Mouse (Mus musculus): Measurements from ENCODE around the gene Prkd2. TPM values are rescaled to one million over a fixed set of nuclear protein-coding genes. Genes with fewer than 3 reads are reported as not detected.

Prkd2 gene
- polyA plus RNA-seq, 1 experiment from 2014 or later: 19.7 TPM

DNA sequence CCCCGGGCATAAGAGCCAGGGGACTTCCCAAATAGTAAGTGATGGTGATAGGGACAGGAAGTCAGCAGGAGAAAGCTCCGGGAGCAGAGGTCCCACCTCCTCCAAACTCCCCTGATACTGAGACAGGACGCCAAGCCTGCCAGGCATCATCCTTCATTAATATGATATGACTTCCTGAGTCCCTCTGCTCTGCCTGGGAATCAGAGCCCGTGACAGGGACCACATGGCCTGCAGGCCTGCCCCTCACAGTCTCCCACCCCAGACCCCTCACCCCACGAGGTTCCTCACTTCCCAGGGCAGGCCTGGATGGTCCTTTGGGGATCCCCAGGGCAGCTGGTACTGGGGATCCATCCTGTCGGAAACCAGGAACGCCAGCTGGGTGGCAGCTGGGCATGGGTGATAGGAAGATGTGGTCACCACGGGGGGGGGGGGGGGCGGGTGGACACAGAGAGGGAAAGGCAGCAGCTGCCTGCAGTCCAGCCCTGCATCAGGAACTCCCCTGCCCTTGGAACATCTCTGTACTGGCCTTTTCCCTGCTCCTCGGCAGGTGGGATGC lies 61.5 kb downstream of the Prkd2 start:
- Histone ChIP-seq H3K9me3 (no peaks in the 10 kb centered on the region), H3K4me2 (no peak overlapping the region), H3K36me3 (no peaks in the 10 kb centered on the region), H3K4me3 (no peak overlapping the region), H3K27ac (no peak overlapping the region), H3K27me3 (no peaks in the 10 kb centered on the region; the same call in 1 of the 2 replicates), H3K4me1 (peaks cover 32% of the 10 kb centered on the region), H3K9ac (no peak overlapping the region)
- WGBS: 36% methylated on average over 9 of the region's 10 CpGs
- ATAC-seq (ENCODE audit: borderline replicate concordance, extremely low read depth, low FRiP score, low TSS enrichment): no peak

GRCm38 (mm10) chr7:16905491-16906021 lies 62.9 kb downstream of the Prkd2 start:
- H3K4me2 ChIP-seq: 0 out of 2 replicates have a peak overlapping the region, but pooled peaks have one; percentile 13
- no peak overlapping the region for H3K4me3 ChIP-seq
- no peaks in the 10 kb centered on the region; the same call in 1 of the 2 replicates for H3K27me3 ChIP-seq
- ATAC-seq (ENCODE audit: borderline replicate concordance, extremely low read depth, low FRiP score, low TSS enrichment): peak; percentile 44; the same call in 1 of the 2 replicates
- 41% methylated on average over 9 of the region's 9 CpGs for WGBS
- H3K36me3 ChIP-seq: no peaks in the 10 kb centered on the region
- peaks cover 36% of the 10 kb centered on the region for H3K4me1 ChIP-seq
- peak overlapping the region; percentile 3; the same call in 1 of the 2 replicates for H3K27ac ChIP-seq
- H3K9me3 ChIP-seq: no peaks in the 10 kb centered on the region
- H3K9ac ChIP-seq: no peak overlapping the region

GRCm38 (mm10) chr7:16906281-16906680 lies 63.6 kb downstream of the Prkd2 start, which contains the start of gene Ptgir:
Gene Ptgir, plus strand, starts transcription at chr7:16906490.
- H3K4me3 ChIP-seq: no peak within 1 kb of the TSS
- WGBS: 13% methylated on average over 6 of the region's 6 CpGs
- H3K4me1 ChIP-seq: peaks cover 36% of the 10 kb centered on the region
- H3K36me3 ChIP-seq: no peaks in the 10 kb centered on the region
- no peak within 1 kb of the TSS for H3K9ac ChIP-seq
- ATAC-seq (ENCODE audit: borderline replicate concordance, extremely low read depth, low FRiP score, low TSS enrichment): no peak
- H3K27me3 ChIP-seq: no peaks in the 10 kb centered on the region; the same call in 1 of the 2 replicates
- H3K27ac ChIP-seq: peak within 1 kb of the TSS; percentile 3; the same call in 1 of the 2 replicates
- peak within 1 kb of the TSS; percentile 13; the same call in 1 of the 2 replicates for H3K4me2 ChIP-seq
- H3K9me3 ChIP-seq: no peaks in the 10 kb centered on the region

- H3K27me3 ChIP-seq: no peaks in the 10 kb centered on the region; the same call in 1 of the 2 replicates
- H3K4me1 ChIP-seq: peaks cover 32% of the 10 kb centered on the region
- no peak overlapping the region for H3K4me3 ChIP-seq
- no peak for ATAC-seq (ENCODE audit: borderline replicate concordance, extremely low read depth, low FRiP score, low TSS enrichment)
- 86% methylated on average over 41 of the region's 41 CpGs for WGBS
- H3K9ac ChIP-seq: no peak overlapping the region
- H3K36me3 ChIP-seq: no peaks in the 10 kb centered on the region
- H3K4me2 ChIP-seq: peak overlapping the region; percentile 13; the same call in 1 of the 2 replicates
- H3K9me3 ChIP-seq: no peaks in the 10 kb centered on the region
- H3K27ac ChIP-seq: no peak overlapping the region
Observed at GRCm38 (mm10) chr7:16906889-16907559, 64.3 kb downstream of the Prkd2 start.

DNA sequence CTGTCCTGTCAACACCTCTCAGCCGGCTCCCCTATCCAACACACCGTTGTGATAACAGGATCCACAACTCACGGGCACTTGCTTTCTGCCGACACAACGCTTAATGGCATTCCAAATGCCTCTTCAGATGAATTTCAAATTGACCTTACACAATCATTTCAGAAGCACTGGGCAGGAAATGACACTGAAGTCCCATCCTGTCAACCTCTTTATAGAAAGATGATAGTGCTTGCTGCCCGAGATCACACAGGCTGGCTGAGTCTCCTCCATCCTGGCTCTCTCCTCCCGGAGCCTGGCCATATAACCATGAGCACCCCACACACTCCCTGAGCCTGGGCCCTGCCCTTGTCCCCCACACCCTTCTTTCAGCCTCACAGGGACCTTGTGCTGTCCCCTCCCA lies 65.1 kb downstream of the Prkd2 start:
- Histone ChIP-seq H3K27me3 (no peaks in the 10 kb centered on the region; the same call in 1 of the 2 replicates), H3K4me1 (peaks cover 29% of the 10 kb centered on the region), H3K9ac (no peak overlapping the region), H3K27ac (no peak overlapping the region), H3K4me3 (peak overlapping the region; percentile 3; the same call in 1 of the 2 replicates), H3K36me3 (no peaks in the 10 kb centered on the region), H3K4me2 (no peak overlapping the region; the same call in 1 of the 2 replicates), H3K9me3 (no peaks in the 10 kb centered on the region)
- ATAC-seq (ENCODE audit: borderline replicate concordance, extremely low read depth, low FRiP score, low TSS enrichment): no peak
- WGBS: 21% methylated on average over 7 of the region's 7 CpGs

DNA sequence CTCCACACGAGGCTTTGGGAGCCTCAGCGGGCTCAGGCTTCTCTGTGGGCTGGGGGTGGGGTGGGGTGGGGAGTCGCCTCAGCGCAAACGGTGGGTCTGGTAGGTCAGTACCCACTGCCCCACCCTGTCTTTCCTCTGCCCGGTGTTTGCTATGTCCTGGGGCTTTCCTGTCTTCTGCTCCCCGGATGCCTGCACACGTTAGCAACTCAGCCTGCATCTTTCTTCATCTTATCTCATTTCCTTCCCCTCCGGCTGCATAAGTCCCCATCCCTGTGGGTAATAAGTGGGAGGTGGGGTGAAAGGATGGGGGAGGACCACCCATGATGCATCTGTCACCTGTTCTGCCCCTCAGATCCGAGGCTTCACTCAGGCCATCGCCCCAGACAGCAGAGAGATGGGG lies 65.7 kb downstream of the Prkd2 start:
- H3K4me2 ChIP-seq: peak overlapping the region; percentile 31; the same call in 1 of the 2 replicates
- no peak overlapping the region for H3K9ac ChIP-seq
- peaks cover 29% of the 10 kb centered on the region for H3K4me1 ChIP-seq
- no peaks in the 10 kb centered on the region for H3K9me3 ChIP-seq
- WGBS: 34% methylated on average over 11 of the region's 11 CpGs
- no peaks in the 10 kb centered on the region for H3K36me3 ChIP-seq
- no peak overlapping the region for H3K4me3 ChIP-seq
- no peak overlapping the region for H3K27ac ChIP-seq
- no peaks in the 10 kb centered on the region; the same call in 1 of the 2 replicates for H3K27me3 ChIP-seq
- no peak for ATAC-seq (ENCODE audit: borderline replicate concordance, extremely low read depth, low FRiP score, low TSS enrichment)

- ATAC-seq (ENCODE audit: borderline replicate concordance, extremely low read depth, low FRiP score, low TSS enrichment): no peak
- no peaks in the 10 kb centered on the region for H3K9me3 ChIP-seq
Observed at GRCm38 (mm10) chr7:16908859-16909258, 66.2 kb downstream of the Prkd2 start.

GRCm38 (mm10) chr7:16909909-16910308 lies 67.2 kb downstream of the Prkd2 start:
- no peaks in the 10 kb centered on the region; the same call in 1 of the 2 replicates for H3K27me3 ChIP-seq
- 38% methylated on average over 10 of the region's 10 CpGs for WGBS
- peaks cover 10% of the 10 kb centered on the region for H3K36me3 ChIP-seq
- H3K4me1 ChIP-seq: peaks cover 29% of the 10 kb centered on the region
- H3K4me3 ChIP-seq: no peak overlapping the region
- no peak overlapping the region for H3K9ac ChIP-seq
- H3K27ac ChIP-seq: no peak overlapping the region
- H3K4me2 ChIP-seq: no peak overlapping the region
- H3K9me3 ChIP-seq: no peaks in the 10 kb centered on the region
- no peak for ATAC-seq (ENCODE audit: borderline replicate concordance, extremely low read depth, low FRiP score, low TSS enrichment)

More at GRCm38 (mm10) chr7:16908859-16909258, 66.2 kb downstream of the Prkd2 start:
- Histone ChIP-seq H3K4me3 (no peak overlapping the region), H3K4me1 (peaks cover 29% of the 10 kb centered on the region), H3K36me3 (no peaks in the 10 kb centered on the region), H3K4me2 (peak overlapping the region; percentile 31; the same call in 1 of the 2 replicates), H3K27me3 (no peaks in the 10 kb centered on the region; the same call in 1 of the 2 replicates), H3K27ac (0 out of 2 replicates have a peak overlapping the region, but pooled peaks have one; percentile 20), H3K9ac (no peak overlapping the region)
- 50% methylated on average over 11 of the region's 11 CpGs for WGBS

DNA sequence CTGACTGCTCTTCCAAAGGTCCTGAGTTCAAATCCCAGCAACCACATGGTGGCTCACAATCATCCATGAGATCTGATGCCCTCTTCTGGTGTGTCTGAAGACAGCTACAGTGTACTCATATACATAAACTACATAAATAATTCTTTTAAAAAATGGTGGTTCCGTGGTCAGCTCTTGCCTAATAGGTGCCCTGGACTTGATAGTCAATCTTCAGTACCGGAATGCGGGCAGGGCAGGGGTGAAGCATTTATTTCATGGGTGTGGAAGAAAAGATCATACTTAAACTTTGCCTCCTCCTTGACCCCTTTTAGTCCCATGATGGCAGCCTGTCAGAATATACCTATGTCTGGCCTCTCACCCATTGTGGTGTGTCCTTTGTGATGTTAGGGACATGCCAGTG lies 69.2 kb downstream of the Prkd2 start:
- WGBS: 85% methylated on average over 3 of the region's 3 CpGs
- H3K4me2 ChIP-seq: no peak overlapping the region
- no peak for ATAC-seq (ENCODE audit: borderline replicate concordance, extremely low read depth, low FRiP score, low TSS enrichment)
- H3K27me3 ChIP-seq: no peaks in the 10 kb centered on the region; the same call in 1 of the 2 replicates
- H3K4me1 ChIP-seq: peaks cover 28% of the 10 kb centered on the region
- no peak overlapping the region for H3K9ac ChIP-seq
- no peak overlapping the region for H3K4me3 ChIP-seq
- no peaks in the 10 kb centered on the region for H3K9me3 ChIP-seq
- peaks cover 28% of the 10 kb centered on the region for H3K36me3 ChIP-seq
- H3K27ac ChIP-seq: no peak overlapping the region

- H3K36me3 ChIP-seq: peaks cover 32% of the 10 kb centered on the region
- H3K4me2 ChIP-seq: no peak overlapping the region
- H3K9ac ChIP-seq: no peak overlapping the region
- ATAC-seq (ENCODE audit: borderline replicate concordance, extremely low read depth, low FRiP score, low TSS enrichment): no peak
- peaks cover 27% of the 10 kb centered on the region for H3K4me1 ChIP-seq
- no peaks in the 10 kb centered on the region; the same call in 1 of the 2 replicates for H3K27me3 ChIP-seq
- H3K9me3 ChIP-seq: no peaks in the 10 kb centered on the region
- no peak overlapping the region for H3K4me3 ChIP-seq
- WGBS: 60% methylated on average over 6 of the region's 6 CpGs
- H3K27ac ChIP-seq: no peak overlapping the region
Observed at GRCm38 (mm10) chr7:16912360-16912759, 69.7 kb downstream of the Prkd2 start.

- no peaks in the 10 kb centered on the region for H3K27me3 ChIP-seq
- peak; percentile 43; the same call in 1 of the 2 replicates for ATAC-seq (ENCODE audit: borderline replicate concordance, extremely low read depth, low FRiP score, low TSS enrichment)
- no peaks in the 10 kb centered on the region for H3K9me3 ChIP-seq
- H3K4me3 ChIP-seq: no peak overlapping the region
- no peak overlapping the region for H3K27ac ChIP-seq
- 30% methylated on average over 10 of the region's 10 CpGs for WGBS
- peaks cover 34% of the 10 kb centered on the region for H3K4me1 ChIP-seq
- H3K4me2 ChIP-seq: no peak overlapping the region
- H3K36me3 ChIP-seq: peaks cover 48% of the 10 kb centered on the region
- no peak overlapping the region for H3K9ac ChIP-seq
Observed at GRCm38 (mm10) chr7:16913806-16914452, 71.2 kb downstream of the Prkd2 start.
